Mouse (Mus musculus): ENCODE measurements at regions not wholly inside any gene's neighbourhood (a gene's known extent, or its start where the extent isn't known, plus 50 kb on each side); places are given as distances from the start of the nearest gene placed in this dataset.

DNA sequence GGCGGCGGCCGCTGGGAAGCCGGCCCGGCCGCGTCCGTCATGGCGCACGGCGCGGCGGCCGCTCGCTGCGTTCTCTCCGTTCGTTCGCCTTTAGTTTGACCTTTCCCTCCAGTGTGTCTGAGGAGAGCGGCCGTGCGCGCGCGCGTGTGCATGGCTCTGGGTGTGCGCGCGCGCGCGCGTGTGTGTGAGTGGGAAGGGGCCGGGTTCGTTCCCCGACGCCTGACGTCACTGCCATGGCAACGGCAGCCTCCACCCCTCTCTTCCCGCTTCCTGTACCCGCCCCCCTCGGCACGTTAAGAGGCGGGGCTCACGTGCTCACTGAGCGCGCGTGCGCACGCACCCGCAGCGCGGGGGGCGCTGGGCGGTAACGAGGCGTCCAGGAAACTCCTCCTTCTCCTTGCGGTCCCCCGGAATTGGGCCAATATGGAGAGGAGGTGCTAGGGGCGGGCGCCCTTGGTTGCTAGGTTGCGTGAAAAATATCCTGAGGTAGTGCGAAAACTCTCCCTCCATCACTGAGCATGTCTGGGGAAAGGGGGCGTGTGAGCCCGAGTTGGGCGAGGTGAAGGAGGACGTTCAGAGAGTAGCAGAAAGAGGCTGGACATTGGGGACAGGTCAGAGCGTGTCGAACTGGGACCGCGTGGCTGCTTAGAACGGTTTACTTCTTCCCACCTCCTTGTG, 1862.5 kb upstream of the Lrrc6 start:
- DNase-seq, result peak; percentile 100

DNA sequence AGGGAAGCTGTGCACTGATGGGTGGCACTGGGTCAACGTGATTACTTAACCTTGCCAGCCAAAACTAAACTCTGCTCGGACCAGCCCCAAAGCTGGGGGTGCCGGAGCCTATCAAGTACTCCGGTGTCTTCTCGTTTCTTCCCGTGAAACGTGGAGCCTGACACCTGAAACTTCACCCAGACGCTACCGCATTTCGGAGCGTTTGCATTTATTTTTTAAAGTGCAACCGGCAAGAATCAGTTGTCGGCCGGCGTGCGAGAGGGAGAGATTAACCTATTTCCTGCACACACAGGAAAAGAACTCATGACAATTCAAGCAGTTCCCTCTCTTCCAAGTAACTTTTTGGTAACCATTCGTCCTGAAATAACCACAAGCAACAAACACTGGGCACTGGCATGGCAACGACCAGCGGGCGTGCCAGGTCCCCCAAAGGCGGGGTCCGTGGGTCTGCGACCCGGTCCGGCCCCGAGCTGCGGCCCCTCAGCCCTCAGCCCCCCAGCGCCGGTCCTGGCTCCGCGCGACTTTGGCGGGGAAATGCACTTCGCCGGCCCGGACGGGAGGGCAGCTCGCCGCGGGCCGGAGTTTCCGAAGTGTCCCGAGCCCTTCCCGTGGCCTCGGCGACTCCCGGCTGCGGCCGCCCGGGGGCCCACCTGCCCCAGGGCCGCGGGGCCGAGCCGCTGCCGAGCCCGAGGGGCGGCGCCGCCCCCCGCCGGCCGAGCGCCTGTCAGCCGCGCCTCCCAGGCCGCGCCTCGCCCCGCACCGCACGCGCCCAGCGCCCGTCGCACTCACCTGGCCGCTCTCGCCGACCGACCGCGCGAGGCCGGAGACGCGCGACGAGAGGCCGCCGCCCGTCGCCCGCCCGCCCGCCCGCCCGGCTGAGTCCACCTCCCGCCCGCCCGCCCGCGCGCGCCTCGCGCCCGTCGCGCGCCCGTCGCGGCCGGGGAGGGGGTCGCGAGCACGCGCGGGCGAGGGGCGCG, 1861.7 kb upstream of the Lrrc6 start:
- peak; percentile 48 for DNase-seq

DNA sequence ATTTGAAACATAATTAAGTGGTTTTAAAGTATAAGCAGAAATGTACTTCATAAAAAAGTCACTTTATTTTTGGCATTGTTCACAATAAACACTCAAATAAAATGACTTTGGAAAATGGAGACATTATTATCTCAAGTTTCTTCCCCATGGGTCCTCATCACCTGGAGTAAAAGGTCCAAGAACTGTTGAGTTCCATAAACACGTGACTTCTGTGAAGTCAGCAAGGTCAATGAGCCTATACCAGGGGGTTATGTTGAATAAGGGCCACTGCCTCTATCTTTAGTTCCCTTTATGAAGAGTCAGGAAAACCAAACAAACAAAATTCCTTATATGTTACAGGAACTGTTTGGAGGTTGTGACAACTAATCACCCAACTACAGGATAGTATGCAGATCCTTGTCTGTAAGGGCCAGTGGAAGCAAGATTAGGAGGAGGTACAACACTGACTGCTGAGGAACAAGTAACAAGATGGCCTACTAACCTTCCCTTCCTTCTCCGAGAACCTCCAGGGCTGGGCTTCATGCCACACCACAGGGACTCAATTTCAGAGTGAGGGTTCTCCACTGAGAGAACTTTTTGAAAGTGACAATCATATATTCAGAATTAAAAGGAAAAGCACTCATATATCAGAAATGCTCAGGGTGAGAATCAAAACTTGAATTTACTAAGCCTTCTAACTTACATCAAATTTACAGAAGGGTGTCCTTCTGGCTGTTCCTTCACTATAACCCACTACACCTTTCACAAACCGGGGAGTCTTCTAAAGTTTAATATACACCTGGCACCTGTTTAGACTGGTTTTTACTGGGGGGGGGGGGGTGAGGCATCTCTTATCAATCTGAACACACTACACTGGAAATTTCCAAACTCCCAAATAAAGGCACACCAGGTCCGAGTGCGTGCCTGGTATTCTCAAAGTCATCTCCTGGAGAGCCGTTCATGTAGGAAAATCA, 1860.5 kb upstream of the Lrrc6 start:
- no peak for DNase-seq

DNA sequence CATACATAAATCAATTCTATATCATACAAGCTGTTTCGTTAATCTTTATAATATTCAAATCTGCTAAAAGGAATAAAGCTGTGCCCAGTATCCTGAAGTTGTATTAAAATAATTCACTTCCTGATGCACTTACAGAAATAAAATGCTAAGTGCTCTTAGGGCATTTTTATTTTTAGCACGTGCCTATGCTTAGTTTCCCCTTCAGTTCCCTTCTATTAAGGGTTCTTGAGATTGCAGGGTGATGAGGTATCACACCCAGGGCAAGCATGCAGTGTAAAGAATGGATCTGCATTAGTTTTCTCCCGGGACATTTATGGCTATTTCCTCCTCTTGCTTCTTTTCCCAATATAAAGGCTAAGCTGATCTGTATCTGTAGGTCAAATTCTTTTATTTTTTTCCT, 1858.8 kb upstream of the Lrrc6 start:
- no peak for DNase-seq

DNA sequence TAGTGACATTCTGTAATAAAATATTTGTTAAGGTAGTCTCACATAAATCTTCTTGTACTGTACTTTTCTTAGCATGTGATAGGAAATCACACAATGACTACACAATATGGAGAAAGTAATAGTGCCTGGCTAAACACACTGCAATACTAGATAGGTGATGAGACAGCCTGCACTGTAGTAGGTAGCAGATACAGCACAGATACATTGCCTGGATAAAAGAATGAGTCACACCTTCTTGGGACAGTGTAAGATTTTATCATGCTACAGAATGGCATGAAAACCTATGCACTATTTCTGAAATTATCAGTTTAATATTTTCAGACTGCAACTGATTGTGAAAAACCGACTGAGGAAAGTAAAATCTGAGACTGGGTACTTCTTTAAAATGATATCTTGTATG, 1855.2 kb upstream of the Lrrc6 start:
- no peak for DNase-seq

DNA sequence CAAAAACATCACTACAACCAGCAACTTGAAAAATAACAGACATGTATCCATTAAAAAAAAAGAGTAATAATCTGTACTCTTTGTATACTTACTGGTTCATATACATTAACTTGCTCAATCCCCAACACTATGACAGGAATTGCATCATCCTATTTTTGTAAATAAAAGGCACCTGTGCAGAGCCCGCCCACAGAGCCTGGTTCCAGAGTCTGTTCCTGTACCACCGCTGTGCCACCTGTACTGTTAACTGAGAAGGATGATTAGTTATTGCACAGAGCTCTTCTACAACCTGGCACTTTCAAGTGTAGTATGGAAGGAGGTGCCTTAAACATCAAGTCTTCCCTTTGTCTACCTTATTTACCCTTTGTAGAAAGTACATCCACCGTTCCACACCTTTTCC, 1843.9 kb upstream of the Lrrc6 start:
- DNase-seq, result no peak

DNA sequence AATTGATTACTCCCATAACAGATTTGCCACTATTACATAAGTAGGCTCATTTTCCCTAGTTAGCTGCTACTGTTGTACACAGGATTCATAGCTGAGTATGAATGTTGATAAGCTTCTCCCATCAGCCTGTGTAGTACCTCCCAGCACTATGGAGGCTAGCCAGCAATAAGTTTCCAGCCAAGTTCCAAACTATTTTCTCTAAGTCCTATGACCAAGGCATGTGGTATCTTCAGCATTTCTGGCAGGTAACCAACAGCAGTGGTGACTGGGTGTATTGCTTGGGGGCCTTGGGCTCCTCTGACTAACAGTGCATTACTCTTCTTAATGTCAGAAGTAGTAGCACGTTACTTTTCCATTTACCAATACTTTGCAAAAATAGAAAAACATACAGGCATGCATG, 1841.8 kb upstream of the Lrrc6 start:
- peak; percentile 56 for DNase-seq

DNA sequence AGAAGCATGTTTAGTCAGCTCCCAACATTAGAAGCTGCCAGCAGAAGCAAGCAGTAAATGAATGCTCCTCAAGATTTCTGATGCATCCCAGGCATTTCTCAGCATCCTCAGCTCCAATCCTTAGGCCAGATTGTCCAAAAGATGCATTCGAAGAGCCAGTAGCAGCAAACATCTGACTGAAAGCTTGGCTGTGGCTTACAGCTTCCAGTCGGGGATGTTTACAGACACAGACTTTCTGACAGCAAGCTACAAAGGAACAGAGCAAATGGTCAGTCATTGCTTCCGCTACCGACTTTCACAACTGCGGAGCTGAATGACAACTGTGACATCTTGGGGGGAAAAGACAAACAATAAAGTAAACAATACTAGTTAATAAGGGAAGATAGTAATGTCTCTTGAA, 1840.3 kb upstream of the Lrrc6 start:
- DNase-seq, result no peak

DNA sequence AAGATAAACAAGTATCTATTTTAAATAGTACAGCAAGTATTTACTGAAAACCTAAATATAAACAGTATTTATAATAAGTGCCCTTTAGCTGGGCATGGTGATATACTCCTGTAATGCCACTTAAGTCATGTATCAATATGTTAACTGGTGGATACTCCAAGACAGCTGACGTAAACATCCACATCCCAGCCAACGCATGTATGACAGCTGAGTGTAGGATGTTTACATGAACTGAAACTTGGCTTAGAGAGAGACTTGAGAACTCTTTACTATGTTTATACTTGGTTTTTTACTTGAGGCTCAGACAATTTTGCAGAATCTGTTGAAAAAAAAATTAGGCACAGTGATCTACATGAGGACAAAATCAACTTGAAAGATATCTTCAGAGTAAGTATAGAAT, 1836.6 kb upstream of the Lrrc6 start:
- no peak for DNase-seq

DNA sequence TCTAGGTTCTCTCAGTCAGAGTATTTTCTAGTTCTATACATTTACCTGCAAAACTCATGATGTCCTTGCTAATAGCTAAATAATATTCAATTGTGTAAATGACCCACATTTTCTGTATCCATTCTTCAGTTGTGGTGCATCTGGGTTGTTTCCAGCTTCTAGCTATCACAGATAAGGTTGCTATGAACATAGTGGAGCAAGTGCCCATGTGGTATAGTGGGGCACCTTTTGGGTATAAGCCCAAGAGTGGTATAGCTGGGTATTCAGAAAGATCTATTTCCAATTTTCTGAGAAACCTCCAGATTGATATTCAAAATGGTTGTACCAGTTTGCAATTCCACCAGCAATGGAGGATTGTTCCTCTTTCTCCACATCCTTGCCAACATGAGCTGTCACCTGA, 1835.1 kb upstream of the Lrrc6 start:
- no peak for DNase-seq

DNA sequence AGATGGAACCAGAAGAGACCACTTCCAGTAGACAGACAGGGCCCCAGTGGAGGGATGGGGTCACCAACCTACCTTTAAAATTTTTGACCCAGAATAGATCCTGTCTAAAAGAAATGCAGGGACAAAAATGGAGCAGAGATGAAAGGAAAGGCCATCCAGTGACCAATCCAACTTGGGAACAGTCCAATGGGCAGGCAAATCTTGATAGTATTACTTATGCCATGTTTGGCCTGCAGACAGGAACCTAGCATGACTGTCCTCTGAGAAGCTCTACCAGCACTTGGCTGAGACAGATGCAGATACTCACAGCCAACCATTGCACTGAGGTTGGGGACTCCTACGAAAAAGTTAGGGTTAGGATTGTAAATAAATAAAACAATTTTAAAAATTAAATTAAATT, 1815.4 kb upstream of the Lrrc6 start:
- no peak for DNase-seq

Small RNA genes in the stretch of these regions (microRNA-seq; reads per million reads assigned to microRNA genes)
- gene Mir30b (368 to 452 reads per million in 2 experiments), gene Mir30d (8,551 to 12,643 reads per million in 2 experiments)
